Mouse (Mus musculus) midbrain, embryonic 11.5 days (tissue): ENCODE results near the gene Fkbp10. TPM values are rescaled to one million over a fixed set of nuclear protein-coding genes. Genes with fewer than 3 reads are reported as not detected.

Experiments
- ATAC-seq: fragments of 200-750 bp; cut with Nextera tagmentation; 2 replicates; pipeline ENCODE4 v1.8.0; 2017; ENCODE audit warnings: moderate TSS enrichment, moderate library complexity; ENCODE audit not compliant: low FRiP score
- DNase-seq: peaks from one replicate; pipeline ENCODE4 v3.0.0; 2015; ENCODE audit warnings: low spot score; ENCODE audit errors: missing footprints
- H3K27ac ChIP-seq: fragments of 300-500 bp; sonication (generic); 2 replicates; pipeline ENCODE4 v1.5.1; 2014; ENCODE audit warnings: low read depth, low read length
- H3K27me3 ChIP-seq: fragments of 300-500 bp; sonication (generic); 2 replicates; pipeline ENCODE4 v1.6.1; 2014; ENCODE audit warnings: mild to moderate bottlenecking, low read length, moderate library complexity, mixed read lengths; ENCODE audit not compliant: control insufficient read depth, insufficient read depth
- H3K36me3 ChIP-seq: fragments of 300-500 bp; sonication (generic); 2 replicates; pipeline ENCODE4 v1.6.1; 2014; ENCODE audit warnings: mild to moderate bottlenecking, low read length, moderate library complexity, mixed read lengths; ENCODE audit not compliant: control insufficient read depth, insufficient read depth
- H3K4me1 ChIP-seq: fragments of 300-500 bp; sonication (generic); 2 replicates; pipeline ENCODE4 v1.6.1; 2014; ENCODE audit warnings: low read length; ENCODE audit not compliant: control insufficient read depth, insufficient read depth
- H3K4me2 ChIP-seq: fragments of 300-500 bp; sonication (generic); 2 replicates; pipeline ENCODE4 v1.6.1; 2014; ENCODE audit warnings: mild to moderate bottlenecking, moderate library complexity
- H3K4me3 ChIP-seq: fragments of 300-500 bp; sonication (generic); 2 replicates; pipeline ENCODE4 v1.5.1; 2014; ENCODE audit warnings: low read depth, low read length
- H3K9ac ChIP-seq: fragments of 300-500 bp; sonication (generic); 2 replicates; pipeline ENCODE4 v1.6.1; 2014; ENCODE audit warnings: low read length
- H3K9me3 ChIP-seq: fragments of 300-500 bp; sonication (generic); 2 replicates; pipeline ENCODE4 v1.6.1; 2016; ENCODE audit warnings: low read length; ENCODE audit not compliant: control insufficient read depth
- WGBS: fragments of 180-500 bp; shearing (Covaris S2); extraction: QIAGEN DNeasy Blood & Tissue Kit; methylation state at CpG from one replicate; pipeline ENCODE4 v1.1.7; 2014; 5-methylcytosine and 5-hydroxymethylcytosine counted together
- polyA plus RNA-seq: library from polyadenylated mRNA; unstranded; fragments of >200 nt; fragmentation: Nextera tagmentation; extraction: Ambion mirVana; gene quantifications from 2 replicates; pipeline ENCODE4 v1.2.1, GENCODE M21; 2014

The Fkbp10 gene
- polyA plus RNA-seq, 1 experiment from 2014 or later = 33.0 TPM

DNA sequence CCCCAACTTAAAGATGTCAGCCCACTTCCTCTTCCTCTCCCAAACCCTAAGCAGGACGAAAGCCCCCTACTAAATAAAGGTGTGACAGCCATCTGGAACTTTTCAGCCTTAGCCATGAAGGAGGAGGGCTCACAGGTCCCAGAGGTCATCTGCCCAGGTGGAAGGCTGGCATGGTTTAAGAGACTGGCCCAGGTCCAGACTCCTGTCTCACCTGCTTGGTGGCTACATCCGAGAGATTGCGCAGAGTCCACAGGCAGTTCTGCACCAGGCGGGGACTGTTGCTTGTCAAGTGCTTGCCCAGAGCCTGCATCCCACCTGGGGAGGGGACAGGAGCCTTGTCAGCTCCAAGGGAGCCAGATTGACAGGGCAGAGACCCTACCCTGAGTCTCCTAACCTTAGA is 36.2 kb upstream of the Fkbp10 start:
- no peak for DNase-seq
- Histone ChIP-seq H3K27ac (no peak overlapping the region), H3K36me3 (no peaks in the 10 kb centered on the region), H3K27me3 (no peaks in the 10 kb centered on the region), H3K9ac (no peak overlapping the region), H3K4me1 (no peaks in the 10 kb centered on the region), H3K4me3 (no peak overlapping the region), H3K9me3 (no peaks in the 10 kb centered on the region), H3K4me2 (no peak overlapping the region)
- 89% methylated on average over 4 of the region's 4 CpGs for WGBS
- no peak for ATAC-seq

DNA sequence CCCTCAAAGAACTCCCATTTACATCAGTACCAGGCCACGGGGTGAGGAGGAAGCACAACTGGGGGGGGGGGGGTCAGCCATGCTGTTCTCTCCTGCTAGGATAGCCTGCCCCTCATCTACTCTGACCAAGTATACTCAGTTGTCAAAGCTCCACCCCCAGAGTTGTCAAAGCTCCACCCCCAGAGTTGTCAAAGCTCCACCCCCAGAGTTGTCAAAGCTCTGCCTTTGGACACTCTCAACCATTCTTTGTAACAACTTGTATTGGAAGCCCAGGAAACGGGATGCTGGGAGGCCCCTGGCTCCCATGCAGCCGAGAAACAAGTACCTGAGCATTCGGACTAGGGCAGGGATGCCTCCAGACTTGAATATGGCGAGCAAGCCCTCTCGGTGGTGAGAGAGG is 32.8 kb upstream of the Fkbp10 start:
- DNase-seq (no peak), ATAC-seq (no peak)
- no peak overlapping the region for H3K27ac ChIP-seq
- no peak overlapping the region for H3K9ac ChIP-seq
- WGBS = 82% methylated on average over 6 of the region's 6 CpGs
- H3K9me3 ChIP-seq = no peaks in the 10 kb centered on the region
- H3K4me2 ChIP-seq = no peak overlapping the region
- no peaks in the 10 kb centered on the region for H3K4me1 ChIP-seq
- H3K27me3 ChIP-seq = no peaks in the 10 kb centered on the region
- H3K36me3 ChIP-seq = no peaks in the 10 kb centered on the region
- H3K4me3 ChIP-seq = no peak overlapping the region

DNA sequence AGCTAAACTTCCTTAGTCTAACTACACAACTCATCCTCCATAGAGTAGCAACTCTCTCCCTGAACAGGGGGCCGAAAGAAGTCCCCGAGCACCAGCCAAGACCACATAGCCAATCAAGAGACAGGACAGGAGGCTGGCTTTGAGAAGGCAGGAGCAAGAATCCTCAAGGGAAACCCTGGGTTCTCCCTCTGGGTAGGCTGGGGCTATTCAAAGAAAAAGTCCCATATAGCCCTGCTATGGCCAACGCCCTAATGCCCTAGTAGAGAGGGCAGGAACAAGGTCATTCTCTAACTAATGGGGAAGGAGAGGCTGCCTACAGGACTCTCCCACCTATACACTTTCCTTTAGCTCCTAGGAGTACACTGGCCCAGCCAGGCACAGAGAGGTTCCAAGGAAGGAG is 30.5 kb upstream of the Fkbp10 start:
- Histone ChIP-seq H3K9me3 (no peaks in the 10 kb centered on the region), H3K4me3 (no peak overlapping the region), H3K27ac (no peak overlapping the region), H3K9ac (no peak overlapping the region), H3K27me3 (no peaks in the 10 kb centered on the region), H3K4me1 (no peaks in the 10 kb centered on the region), H3K4me2 (no peak overlapping the region), H3K36me3 (no peaks in the 10 kb centered on the region)
- ATAC-seq (no peak), DNase-seq (no peak)
- 81% methylated on average over 3 of the region's 3 CpGs for WGBS

DNA sequence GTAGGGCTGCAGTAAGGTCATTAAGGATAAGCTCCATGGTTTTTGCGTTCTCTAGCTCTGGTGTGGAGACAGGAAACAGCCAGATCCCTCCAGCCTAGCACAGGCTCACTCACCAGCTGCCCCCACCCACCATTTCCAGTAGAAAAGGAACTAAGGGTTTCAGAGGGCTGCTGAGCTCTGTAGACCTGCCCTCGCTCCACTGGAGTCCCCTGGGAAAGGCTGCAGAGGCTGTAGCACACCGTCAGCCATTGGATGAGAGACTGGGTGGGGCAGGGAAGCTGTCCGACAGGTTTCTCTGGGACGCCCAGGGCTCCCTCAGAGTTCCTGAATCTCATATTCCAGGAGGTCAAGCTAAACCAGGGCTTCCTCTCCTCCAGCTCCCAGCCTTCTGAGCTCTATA is 28.9 kb upstream of the Fkbp10 start:
- no peaks in the 10 kb centered on the region for H3K27me3 ChIP-seq
- no peaks in the 10 kb centered on the region for H3K9me3 ChIP-seq
- H3K36me3 ChIP-seq = no peaks in the 10 kb centered on the region
- DNase-seq (no peak), ATAC-seq (no peak)
- 47% methylated on average over 5 of the region's 5 CpGs for WGBS
- no peak overlapping the region for H3K4me2 ChIP-seq
- no peak overlapping the region for H3K9ac ChIP-seq
- H3K4me3 ChIP-seq = no peak overlapping the region
- H3K27ac ChIP-seq = no peak overlapping the region
- peaks cover 2% of the 10 kb centered on the region for H3K4me1 ChIP-seq

DNA sequence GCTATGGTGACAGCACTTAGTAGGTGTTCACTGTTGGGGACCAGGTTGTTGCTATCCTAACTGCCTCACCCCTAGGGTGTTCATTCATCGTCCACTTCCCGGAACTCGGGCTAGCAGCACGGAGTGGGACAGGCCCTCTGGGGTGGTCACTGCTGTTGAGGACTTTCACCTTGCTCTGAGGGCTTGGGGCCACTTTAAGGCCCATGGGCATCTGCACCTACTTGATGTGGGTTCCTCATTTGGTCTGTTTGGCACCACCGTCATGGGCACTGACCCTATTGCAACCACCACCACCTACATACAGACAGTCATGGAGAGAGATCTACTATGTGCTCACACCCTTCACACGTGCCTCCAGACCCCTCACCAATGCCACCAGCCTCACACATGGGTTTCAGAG is 28.4 kb upstream of the Fkbp10 start:
- Histone ChIP-seq H3K36me3 (no peaks in the 10 kb centered on the region), H3K4me1 (peaks cover 2% of the 10 kb centered on the region), H3K4me3 (no peak overlapping the region), H3K4me2 (no peak overlapping the region), H3K9me3 (no peaks in the 10 kb centered on the region), H3K27ac (no peak overlapping the region), H3K9ac (no peak overlapping the region), H3K27me3 (no peaks in the 10 kb centered on the region)
- DNase-seq (no peak), ATAC-seq (no peak)
- 90% methylated on average over 6 of the region's 6 CpGs for WGBS

DNA sequence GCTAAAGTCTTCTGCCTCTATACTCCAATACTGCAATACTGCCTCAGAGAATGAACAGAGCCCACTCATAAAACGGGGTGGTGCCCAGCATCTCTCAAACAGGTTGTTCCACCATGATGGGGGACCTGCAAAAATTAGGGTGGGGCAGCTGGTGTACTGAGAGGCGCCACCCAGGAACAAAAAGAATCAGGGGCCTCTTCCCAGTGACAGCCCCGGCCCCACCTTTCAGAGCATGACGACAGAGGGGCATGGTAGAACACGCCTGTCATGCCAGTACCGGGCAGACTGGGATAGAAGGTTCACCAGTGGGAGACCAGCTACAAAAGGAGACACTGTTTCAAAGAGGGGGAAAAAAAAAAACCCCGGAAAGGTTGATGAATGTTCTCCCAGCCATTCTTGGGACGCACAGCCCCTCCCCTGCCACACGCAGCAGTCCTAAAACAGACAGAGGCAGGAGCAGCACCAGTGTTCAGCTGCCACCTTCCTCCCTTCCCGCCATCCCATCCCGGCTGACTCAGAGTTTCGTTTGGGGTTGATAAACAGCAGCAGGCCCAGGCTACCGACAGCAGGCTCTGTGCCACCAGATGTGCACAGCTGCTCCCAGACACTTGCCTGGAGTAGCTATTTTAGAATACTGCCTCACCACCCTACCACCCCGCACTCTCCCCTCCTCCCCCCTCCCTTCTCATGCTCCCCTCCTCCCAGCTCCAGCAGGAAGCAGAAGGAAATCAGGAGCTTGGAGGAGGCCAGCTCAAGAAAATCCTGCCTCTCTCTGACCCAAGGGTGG is 27.7 kb upstream of the Fkbp10 start:
- ATAC-seq (no peak), DNase-seq (no peak)
- Histone ChIP-seq H3K4me2 (no peak overlapping the region), H3K36me3 (no peaks in the 10 kb centered on the region), H3K4me1 (peaks cover 2% of the 10 kb centered on the region), H3K4me3 (no peak overlapping the region), H3K9me3 (no peaks in the 10 kb centered on the region), H3K27ac (no peak overlapping the region), H3K27me3 (no peaks in the 10 kb centered on the region), H3K9ac (no peak overlapping the region)
- WGBS = 66% methylated on average over 14 of the region's 14 CpGs

DNA sequence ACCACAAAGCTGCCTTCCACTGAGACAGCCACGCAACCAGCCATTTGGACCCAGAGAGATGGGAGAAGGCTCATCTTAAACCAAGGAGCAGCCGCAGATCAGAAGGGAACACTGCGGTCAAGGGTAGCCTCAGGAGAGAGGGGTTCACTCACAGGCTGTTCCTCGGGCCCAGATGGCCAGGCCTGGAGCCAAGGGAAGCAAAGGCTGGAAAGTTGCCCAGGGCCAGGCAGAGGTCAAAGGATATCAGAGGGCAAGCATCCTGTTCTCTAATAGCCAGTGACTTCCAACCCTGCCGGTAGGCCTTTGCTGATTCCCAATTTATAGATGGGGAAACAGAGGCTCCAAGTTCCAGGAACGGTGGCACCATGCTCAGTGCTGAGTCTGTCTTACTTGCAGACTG is 26.9 kb upstream of the Fkbp10 start:
- ATAC-seq (no peak), DNase-seq (no peak)
- Histone ChIP-seq H3K4me2 (no peak overlapping the region), H3K27ac (no peak overlapping the region), H3K27me3 (no peaks in the 10 kb centered on the region), H3K36me3 (no peaks in the 10 kb centered on the region), H3K9me3 (no peaks in the 10 kb centered on the region), H3K4me1 (peaks cover 2% of the 10 kb centered on the region), H3K4me3 (no peak overlapping the region), H3K9ac (no peak overlapping the region)
- 83% methylated on average over 6 of the region's 6 CpGs for WGBS

DNA sequence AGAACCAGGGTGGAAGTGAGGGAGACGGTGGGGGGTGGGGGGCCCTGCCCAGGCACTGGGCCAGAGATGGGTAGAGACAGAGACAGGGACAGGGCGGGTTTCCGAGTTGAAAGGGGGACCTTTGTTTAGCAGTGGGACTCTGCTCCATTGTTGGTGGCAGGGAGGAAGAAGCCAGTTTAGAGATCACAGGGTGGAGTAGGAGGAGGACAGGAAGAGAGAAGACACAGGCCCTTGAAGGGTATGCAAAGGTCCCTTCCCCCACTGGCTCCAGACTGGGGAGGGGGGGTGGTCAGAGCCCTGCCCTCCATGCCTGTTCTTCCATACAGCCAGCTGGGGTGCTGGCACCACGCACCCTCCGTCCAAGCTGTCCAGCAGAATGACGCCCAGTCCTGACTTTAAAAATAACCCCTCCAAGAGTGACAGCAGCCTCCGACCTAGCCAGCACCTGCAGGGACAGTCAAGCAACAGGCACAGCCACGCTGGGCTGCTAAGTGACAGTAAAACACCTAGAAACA is 25.5 kb upstream of the Fkbp10 start:
- Histone ChIP-seq H3K27ac (no peak overlapping the region), H3K9ac (no peak overlapping the region), H3K27me3 (peaks cover 2% of the 10 kb centered on the region; the same call in 1 of the 2 replicates), H3K36me3 (no peaks in the 10 kb centered on the region), H3K4me3 (no peak overlapping the region), H3K4me1 (peaks cover 2% of the 10 kb centered on the region), H3K4me2 (no peak overlapping the region), H3K9me3 (no peaks in the 10 kb centered on the region)
- no peak for DNase-seq
- no peak for ATAC-seq
- WGBS = 49% methylated on average over 8 of the region's 8 CpGs

DNA sequence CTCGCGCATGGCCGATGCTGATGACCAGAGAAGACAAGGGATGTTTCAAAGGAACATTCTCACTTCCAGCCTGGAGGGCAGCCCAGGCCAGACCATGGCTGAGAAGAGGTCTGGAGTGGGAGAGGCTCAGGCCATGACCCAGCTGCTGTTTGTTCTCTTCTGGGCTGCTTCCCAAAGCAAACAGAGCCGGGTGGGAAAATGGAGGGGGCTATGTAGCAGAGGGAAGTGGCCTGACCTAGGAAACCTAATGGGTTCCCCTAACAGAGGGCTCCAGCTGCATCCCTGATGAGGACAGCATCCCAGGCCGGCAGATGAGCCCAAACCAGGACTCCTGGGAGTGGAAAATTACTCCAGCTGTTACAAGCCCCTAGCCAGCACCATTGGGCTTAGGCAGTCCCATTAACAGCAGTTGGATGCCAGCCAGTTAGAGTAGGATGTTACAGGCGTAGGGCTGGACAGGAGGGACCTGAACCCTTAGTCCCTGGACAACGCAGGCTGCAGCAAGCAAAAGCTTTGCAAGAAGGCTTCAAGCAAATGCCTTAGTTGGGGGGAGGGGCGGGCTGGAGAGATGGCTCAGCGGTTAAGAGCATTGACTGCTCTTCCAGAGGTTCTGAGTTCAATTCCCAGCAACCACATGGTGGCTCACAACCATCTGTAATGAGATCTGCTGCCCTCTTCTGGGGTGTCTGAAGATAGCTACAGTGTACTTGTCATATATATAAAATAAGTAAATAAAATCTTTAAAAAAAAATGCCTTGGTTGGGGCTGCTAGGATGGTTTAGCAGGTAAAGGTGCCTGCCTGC is 24.2 kb upstream of the Fkbp10 start:
- 0 out of 2 replicates have a peak overlapping the region, but pooled peaks have one; percentile 5 for H3K4me2 ChIP-seq
- H3K4me3 ChIP-seq = no peak overlapping the region
- H3K27me3 ChIP-seq = peaks cover 10% of the 10 kb centered on the region; the same call in 1 of the 2 replicates
- 73% methylated on average over 9 of the region's 9 CpGs for WGBS
- peaks cover 2% of the 10 kb centered on the region for H3K4me1 ChIP-seq
- no peaks in the 10 kb centered on the region for H3K36me3 ChIP-seq
- no peaks in the 10 kb centered on the region for H3K9me3 ChIP-seq
- H3K27ac ChIP-seq = no peak overlapping the region
- ATAC-seq = peak; percentile 44; the same call in 1 of the 2 replicates
- no peak for DNase-seq
- H3K9ac ChIP-seq = no peak overlapping the region
